Mouse (Mus musculus): Measurements from ENCODE around the gene Dmrta2. TPM values are rescaled to one million over a fixed set of nuclear protein-coding genes. Genes with fewer than 3 reads are reported as not detected.
A peak's percentile ranks its signal among the peaks of the same experiment; 100 is the strongest.

Dmrta2 gene
- total and polyA plus RNA-seq, 2 experiments from 2014 or later, result 0.06 to 1.2 TPM

- no peak for TF ChIP-seq CTCF (IDR thresholded peaks at IDR 0.05; ENCODE audit: low read depth)
- Histone ChIP-seq H3K27me3 (ENCODE audit: insufficient read depth, low read length) (peaks cover 77% of the 10 kb centered on the region), H3K36me3 (ENCODE audit: insufficient read depth, low read length) (no peaks in the 10 kb centered on the region), H3K4me3 (ENCODE audit: low read length) (peak overlapping the region; percentile 8; the same call in 1 of the 2 replicates), H3K9ac (replicated peaks; ENCODE audit: low read length) (no peak overlapping the region), H3K4me1 (ENCODE audit: insufficient read depth, low read length) (peaks cover 4% of the 10 kb centered on the region; the same call in 1 of the 2 replicates), H3K4me2 (ENCODE audit: low read depth, low read length) (0 out of 2 replicates have a peak overlapping the region, but pooled peaks have one; percentile 5), H3K9me3 (ENCODE audit: low read length) (no peaks in the 10 kb centered on the region), H3K27ac (no peak overlapping the region)
- DNase-seq (ENCODE audit: low spot score) (no peak), ATAC-seq (no peak)
- WGBS, result 2% methylated on average over 49 of the region's 49 CpGs
Measured at GRCm38 (mm10) chr4:109983281-109984001, 5.6 kb downstream of the Dmrta2 start.

DNA sequence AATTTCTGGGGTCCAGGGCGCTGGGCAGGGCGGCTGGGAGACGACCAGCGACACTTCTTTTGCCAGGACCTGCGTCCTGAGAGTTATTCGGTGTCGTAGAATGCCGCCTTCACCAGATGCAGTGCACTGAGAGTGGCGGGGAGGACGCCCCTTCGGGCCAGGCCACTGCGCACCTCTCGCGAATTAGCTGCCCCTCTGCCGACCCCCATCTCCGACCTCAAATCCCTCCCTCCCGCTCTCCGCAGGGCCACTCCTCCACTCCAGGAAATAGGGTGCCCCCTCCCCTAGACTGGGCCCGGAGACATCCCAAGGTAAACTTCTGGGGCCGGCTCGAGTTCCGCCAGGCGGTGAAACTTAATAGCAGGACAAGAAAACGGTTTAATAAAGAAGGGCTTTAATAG is 6.2 kb downstream of the Dmrta2 start:
- H3K4me3 ChIP-seq (ENCODE audit: low read length), result peak overlapping the region; percentile 8; the same call in 1 of the 2 replicates
- 0 out of 2 replicates have a peak overlapping the region, but pooled peaks have one; percentile 5 for H3K4me2 ChIP-seq (ENCODE audit: low read depth, low read length)
- 2% methylated on average over 24 of the region's 24 CpGs for WGBS
- peaks cover 78% of the 10 kb centered on the region for H3K27me3 ChIP-seq (ENCODE audit: insufficient read depth, low read length)
- no peak for ATAC-seq
- no peak overlapping the region for H3K27ac ChIP-seq
- H3K4me1 ChIP-seq (ENCODE audit: insufficient read depth, low read length), result peaks cover 4% of the 10 kb centered on the region; the same call in 1 of the 2 replicates
- DNase-seq (ENCODE audit: low spot score), result no peak
- H3K36me3 ChIP-seq (ENCODE audit: insufficient read depth, low read length), result no peaks in the 10 kb centered on the region
- no peak overlapping the region for H3K9ac ChIP-seq (replicated peaks; ENCODE audit: low read length)
- TF ChIP-seq CTCF (IDR thresholded peaks at IDR 0.05; ENCODE audit: low read depth), result no peak
- no peaks in the 10 kb centered on the region for H3K9me3 ChIP-seq (ENCODE audit: low read length)

DNA sequence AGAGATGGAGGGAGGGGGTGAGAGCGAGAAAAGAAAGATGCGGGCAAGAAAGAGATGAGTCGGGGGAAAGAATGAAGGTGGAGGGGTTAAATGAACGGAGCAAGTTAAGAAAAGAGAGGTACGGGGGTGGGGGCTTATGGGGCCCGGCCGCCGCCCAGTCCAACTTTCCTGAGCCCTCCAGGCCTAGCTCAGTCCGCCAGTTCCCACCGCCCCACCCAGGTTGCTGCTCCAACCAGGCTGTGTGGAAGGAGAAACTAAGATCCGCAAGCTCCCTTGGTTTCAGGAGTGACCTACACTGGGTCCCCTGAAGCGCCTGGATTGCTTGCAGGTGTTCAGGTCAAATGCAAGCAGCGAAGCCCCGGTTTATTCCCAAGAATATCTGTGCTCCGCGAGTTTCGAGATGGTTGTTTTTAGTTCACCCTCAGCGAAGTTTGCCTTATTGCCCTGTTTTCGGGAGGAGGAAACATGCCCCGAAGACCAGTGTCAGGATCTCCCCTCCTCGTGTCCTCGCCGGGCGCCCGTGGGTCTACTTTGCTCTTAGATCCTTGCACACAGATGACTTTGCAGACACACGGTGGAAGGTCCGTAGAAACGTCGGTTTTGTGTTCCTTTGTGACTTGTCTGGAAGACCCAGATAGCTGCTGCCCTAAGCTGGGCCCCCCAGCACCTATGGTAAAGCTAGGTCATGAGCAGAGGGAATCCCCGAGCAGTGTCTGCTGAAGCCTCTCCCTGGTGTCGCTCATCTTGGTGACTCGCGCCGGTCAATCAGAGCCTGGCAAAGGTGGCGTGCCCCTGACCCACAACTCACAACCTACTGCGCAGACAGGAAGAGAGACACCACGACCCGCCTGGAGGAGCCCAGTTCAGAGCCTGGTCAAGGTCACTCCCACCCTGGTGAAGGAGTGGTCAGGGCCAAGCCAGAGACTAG is 6.9 kb downstream of the Dmrta2 start:
- no peaks in the 10 kb centered on the region for H3K36me3 ChIP-seq (ENCODE audit: insufficient read depth, low read length)
- peaks cover 77% of the 10 kb centered on the region for H3K27me3 ChIP-seq (ENCODE audit: insufficient read depth, low read length)
- H3K9me3 ChIP-seq (ENCODE audit: low read length), result no peaks in the 10 kb centered on the region
- H3K4me1 ChIP-seq (ENCODE audit: insufficient read depth, low read length), result peaks cover 4% of the 10 kb centered on the region; the same call in 1 of the 2 replicates
- H3K9ac ChIP-seq (replicated peaks; ENCODE audit: low read length), result no peak overlapping the region
- WGBS, result 2% methylated on average over 38 of the region's 38 CpGs
- ATAC-seq, result no peak
- no peak overlapping the region for H3K4me3 ChIP-seq (ENCODE audit: low read length)
- no peak for TF ChIP-seq CTCF (IDR thresholded peaks at IDR 0.05; ENCODE audit: low read depth)
- no peak overlapping the region for H3K27ac ChIP-seq
- DNase-seq (ENCODE audit: low spot score), result no peak
- H3K4me2 ChIP-seq (ENCODE audit: low read depth, low read length), result no peak overlapping the region

DNA sequence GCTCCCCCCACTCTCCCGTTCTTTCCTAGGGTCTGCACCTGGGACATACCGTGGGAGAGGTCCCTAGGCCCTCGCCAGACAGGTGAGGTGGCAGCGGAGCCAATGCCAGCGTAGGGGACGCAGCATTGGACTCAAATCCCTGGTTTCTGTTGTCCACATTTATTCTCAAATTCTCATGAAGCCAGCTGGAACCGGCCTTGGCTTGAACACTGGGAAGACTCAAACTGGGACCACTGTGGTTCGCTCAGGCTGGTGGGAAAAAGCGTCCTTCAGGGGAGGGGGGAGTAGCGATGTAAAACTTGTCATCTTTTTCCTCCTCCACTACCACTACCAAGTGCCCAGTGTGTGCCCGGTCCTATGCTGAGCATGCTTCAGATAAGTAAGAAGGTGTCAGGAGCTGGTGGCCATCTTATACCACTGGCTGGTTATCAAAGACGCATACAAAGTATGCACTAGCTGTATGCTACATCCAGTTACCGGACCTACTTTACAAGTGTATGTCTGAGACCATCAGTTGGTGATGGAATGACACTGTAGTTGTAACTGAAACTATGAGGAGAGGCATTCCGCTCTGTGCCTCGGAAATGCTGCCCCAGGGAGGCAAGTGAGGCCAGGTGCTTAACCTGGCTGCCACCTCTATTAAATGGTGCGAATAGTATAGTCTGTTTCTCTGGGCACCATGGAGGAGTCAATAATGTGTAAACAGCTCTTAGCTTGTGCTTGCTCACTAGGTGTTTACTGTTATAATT is 7.7 kb downstream of the Dmrta2 start:
- Histone ChIP-seq H3K4me1 (ENCODE audit: insufficient read depth, low read length) (peaks cover 4% of the 10 kb centered on the region; the same call in 1 of the 2 replicates), H3K27ac (no peak overlapping the region), H3K36me3 (ENCODE audit: insufficient read depth, low read length) (no peaks in the 10 kb centered on the region), H3K4me3 (ENCODE audit: low read length) (no peak overlapping the region), H3K9ac (replicated peaks; ENCODE audit: low read length) (no peak overlapping the region), H3K9me3 (ENCODE audit: low read length) (no peaks in the 10 kb centered on the region), H3K4me2 (ENCODE audit: low read depth, low read length) (no peak overlapping the region), H3K27me3 (ENCODE audit: insufficient read depth, low read length) (peaks cover 74% of the 10 kb centered on the region)
- ATAC-seq, result no peak
- no peak for TF ChIP-seq CTCF (IDR thresholded peaks at IDR 0.05; ENCODE audit: low read depth)
- 2% methylated on average over 16 of the region's 16 CpGs for WGBS
- DNase-seq (ENCODE audit: low spot score), result no peak

GRCm38 (mm10) chr4:109986301-109986700 is 8.4 kb downstream of the Dmrta2 start:
- ATAC-seq, result no peak
- no peaks in the 10 kb centered on the region for H3K36me3 ChIP-seq (ENCODE audit: insufficient read depth, low read length)
- H3K4me3 ChIP-seq (ENCODE audit: low read length), result no peak overlapping the region
- H3K4me1 ChIP-seq (ENCODE audit: insufficient read depth, low read length), result peaks cover 4% of the 10 kb centered on the region; the same call in 1 of the 2 replicates
- H3K9ac ChIP-seq (replicated peaks; ENCODE audit: low read length), result no peak overlapping the region
- H3K4me2 ChIP-seq (ENCODE audit: low read depth, low read length), result no peak overlapping the region
- no peak overlapping the region for H3K27ac ChIP-seq
- 0% methylated on average over 9 of the region's 9 CpGs for WGBS
- H3K27me3 ChIP-seq (ENCODE audit: insufficient read depth, low read length), result peaks cover 74% of the 10 kb centered on the region
- no peak for TF ChIP-seq CTCF (IDR thresholded peaks at IDR 0.05; ENCODE audit: low read depth)
- DNase-seq (ENCODE audit: low spot score), result no peak
- no peaks in the 10 kb centered on the region for H3K9me3 ChIP-seq (ENCODE audit: low read length)

GRCm38 (mm10) chr4:109986748-109987355 is 9.0 kb downstream of the Dmrta2 start:
- 9% methylated on average over 13 of the region's 13 CpGs for WGBS
- Histone ChIP-seq H3K4me2 (ENCODE audit: low read depth, low read length) (no peak overlapping the region), H3K27ac (no peak overlapping the region), H3K4me3 (ENCODE audit: low read length) (no peak overlapping the region), H3K4me1 (ENCODE audit: insufficient read depth, low read length) (peaks cover 4% of the 10 kb centered on the region; the same call in 1 of the 2 replicates), H3K9me3 (ENCODE audit: low read length) (no peaks in the 10 kb centered on the region), H3K9ac (replicated peaks; ENCODE audit: low read length) (no peak overlapping the region), H3K27me3 (ENCODE audit: insufficient read depth, low read length) (peaks cover 72% of the 10 kb centered on the region), H3K36me3 (ENCODE audit: insufficient read depth, low read length) (no peaks in the 10 kb centered on the region)
- no peak for TF ChIP-seq CTCF (IDR thresholded peaks at IDR 0.05; ENCODE audit: low read depth)
- DNase-seq (ENCODE audit: low spot score) (no peak), ATAC-seq (no peak)
